Mouse (Mus musculus) heart, postnatal 0 days (tissue): ENCODE measurements around the gene Tanc1. TPM values are rescaled to one million over a fixed set of nuclear protein-coding genes. Genes with fewer than 3 reads are reported as not detected.

Source experiments
- ATAC-seq: fragments of 200-750 bp; cut with Nextera tagmentation; 2 replicates; pipeline ENCODE4 v1.8.0; 2017; ENCODE audit warnings: low read depth, moderate number of reproducible peaks, moderate library complexity; ENCODE audit not compliant: insufficient read depth
- DNase-seq: peaks from one replicate; pipeline ENCODE4 v3.0.0-alpha.2; 2016; ENCODE audit warnings: low spot score
- H3K27ac ChIP-seq: fragments of 300-500 bp; sonication (generic); 2 replicates; pipeline ENCODE4 v1.5.1; 2014; ENCODE audit warnings: low read depth, mild to moderate bottlenecking
- H3K27me3 ChIP-seq: fragments of 300-500 bp; sonication (generic); 2 replicates; pipeline ENCODE4 v1.6.1; 2014; ENCODE audit warnings: low read length, mixed read lengths; ENCODE audit not compliant: control insufficient read depth, insufficient read depth
- H3K36me3 ChIP-seq: fragments of 300-500 bp; sonication (generic); replicated peaks from 2 replicates; pipeline ENCODE4 v1.6.1; 2014; ENCODE audit warnings: low read length, mixed read lengths; ENCODE audit not compliant: control insufficient read depth, insufficient read depth
- H3K4me1 ChIP-seq: fragments of 300-500 bp; sonication (generic); 2 replicates; pipeline ENCODE4 v1.6.1; 2014; ENCODE audit warnings: antibody characterized with exemption; ENCODE audit not compliant: control insufficient read depth, insufficient read depth
- H3K4me2 ChIP-seq: fragments of 300-500 bp; sonication (generic); 2 replicates; pipeline ENCODE4 v1.6.1; 2014; ENCODE audit warnings: low read depth, mild to moderate bottlenecking, low read length, moderate library complexity
- H3K4me3 ChIP-seq: fragments of 300-500 bp; sonication (generic); 2 replicates; pipeline ENCODE4 v1.5.1; 2014; ENCODE audit warnings: low read depth, low read length
- H3K9ac ChIP-seq: fragments of 300-500 bp; sonication (generic); replicated peaks from 2 replicates; pipeline ENCODE4 v1.6.1; 2014; ENCODE audit warnings: low read depth, low read length, mixed read lengths
- H3K9me3 ChIP-seq: fragments of 300-500 bp; sonication (generic); replicated peaks from 2 replicates; pipeline ENCODE4 v1.6.1; 2016; ENCODE audit warnings: low read length; ENCODE audit not compliant: control insufficient read depth
- CTCF ChIP-seq: IDR thresholded peaks from 2 replicates; pipeline ENCODE4 v1.5.1; 2016; ENCODE audit warnings: antibody characterized with exemption, control low read depth, low read depth
- EP300 ChIP-seq: IDR thresholded peaks from 2 replicates; pipeline ENCODE4 v1.6.1; 2016; ENCODE audit warnings: antibody characterized with exemption, low read depth
- WGBS: fragments of 180-500 bp; shearing (Covaris S2); extraction: QIAGEN DNeasy Blood & Tissue Kit; methylation state at CpG from one replicate; pipeline ENCODE4 v1.1.7; 2014; 5-methylcytosine and 5-hydroxymethylcytosine counted together
- polyA plus RNA-seq: library from polyadenylated mRNA; unstranded; fragments of >200 nt; fragmentation: Nextera tagmentation; extraction: Ambion mirVana; gene quantifications from 2 replicates; pipeline ENCODE4 v1.2.1, GENCODE M21; 2015
- total RNA-seq: library from RNA; depleted of rRNA; stranded (reverse); fragments of >200 nt; gene quantifications from 2 replicates; pipeline ENCODE4 v1.2.3, GENCODE M21; 2014; ENCODE audit warnings: low replicate concordance

Gene Tanc1
- total and polyA plus RNA-seq, 2 experiments from 2014 or later, result 12.3 to 21.9 TPM

DNA sequence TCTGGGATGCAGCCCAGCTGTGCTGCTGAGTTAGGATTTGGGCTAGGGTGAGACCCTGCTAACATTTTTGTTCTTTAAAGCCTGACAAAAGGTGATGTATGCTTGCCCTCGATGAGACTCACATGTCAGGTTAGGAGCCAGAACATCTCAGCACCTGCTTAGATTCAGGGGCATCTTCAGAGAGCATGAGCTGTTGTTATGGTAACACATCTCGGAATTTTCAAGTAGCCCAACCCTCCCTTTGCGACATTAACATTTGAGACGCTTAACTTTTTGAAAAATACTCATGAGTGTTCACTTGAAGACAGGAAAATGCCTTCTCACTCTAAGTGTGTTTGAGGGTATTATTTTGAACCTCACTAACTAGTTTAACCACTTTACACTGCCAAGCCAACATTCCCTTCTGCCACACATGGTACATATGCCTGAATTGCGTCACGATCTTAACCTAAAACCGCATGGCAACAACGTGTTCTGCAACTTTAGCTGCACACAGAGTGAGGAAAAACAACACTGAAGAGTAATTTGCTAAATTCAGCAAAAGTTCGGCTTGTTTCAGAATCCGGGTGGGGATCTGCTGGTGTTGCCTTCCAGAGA, 67.7 kb downstream of the Tanc1 start:
- no peak overlapping the region for H3K4me3 ChIP-seq
- no peaks in the 10 kb centered on the region for H3K27me3 ChIP-seq
- peaks cover 13% of the 10 kb centered on the region for H3K4me1 ChIP-seq
- no peak overlapping the region for H3K27ac ChIP-seq
- H3K9ac ChIP-seq, result no peak overlapping the region
- ATAC-seq (no peak), DNase-seq (no peak)
- no peaks in the 10 kb centered on the region for H3K36me3 ChIP-seq
- 88% methylated on average over 10 of the region's 10 CpGs for WGBS
- H3K4me2 ChIP-seq, result no peak overlapping the region
- TF ChIP-seq CTCF (no peak), EP300 (no peak)
- no peaks in the 10 kb centered on the region for H3K9me3 ChIP-seq

DNA sequence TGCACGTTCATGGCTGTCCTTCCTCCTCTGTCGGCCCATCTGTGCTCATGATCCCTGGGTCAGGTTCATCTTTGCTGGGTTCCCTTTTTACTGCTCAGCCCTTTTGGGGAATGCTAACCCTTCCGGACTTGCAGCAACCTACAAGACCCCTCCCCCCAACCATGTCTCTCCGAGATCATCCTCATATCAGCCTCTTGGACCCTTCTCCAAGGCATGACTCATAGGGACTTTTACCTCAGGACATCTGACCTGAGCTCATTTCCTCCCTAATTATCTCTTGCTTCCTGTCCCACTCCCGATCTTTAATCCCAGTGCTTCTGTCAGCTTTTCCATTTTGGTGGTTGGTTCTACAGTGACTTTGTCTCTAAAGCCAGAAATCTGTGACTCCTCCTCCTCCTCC, 68.9 kb downstream of the Tanc1 start:
- Histone ChIP-seq H3K9me3 (no peaks in the 10 kb centered on the region), H3K4me2 (no peak overlapping the region), H3K27ac (peak overlapping the region; percentile 23), H3K36me3 (no peaks in the 10 kb centered on the region), H3K4me3 (no peak overlapping the region), H3K9ac (no peak overlapping the region), H3K27me3 (no peaks in the 10 kb centered on the region), H3K4me1 (peaks cover 13% of the 10 kb centered on the region)
- no peak for TF ChIP-seq CTCF
- TF ChIP-seq EP300, result no peak
- DNase-seq, result no peak
- no peak for ATAC-seq
- WGBS, result 42% methylated on average over 5 of the region's 5 CpGs

DNA sequence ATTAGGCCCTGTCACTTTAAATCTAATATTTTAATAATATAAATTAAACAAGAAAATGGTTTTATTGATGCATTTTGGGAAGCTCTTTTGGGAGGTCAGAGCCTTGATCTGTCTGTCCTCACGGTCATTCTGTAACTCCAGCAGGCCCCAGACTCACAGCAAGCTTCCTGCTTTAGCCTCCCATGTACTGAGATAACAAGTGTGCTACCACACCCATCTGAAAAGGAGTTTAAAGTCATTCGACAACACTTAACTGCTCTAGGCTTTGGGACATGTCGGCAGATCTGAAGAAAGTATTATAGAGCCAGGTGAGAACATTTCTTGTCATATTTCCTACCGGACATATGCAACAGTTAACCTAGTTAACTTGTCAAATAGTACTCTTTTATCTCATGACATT, 69.3 kb downstream of the Tanc1 start:
- peaks cover 13% of the 10 kb centered on the region for H3K4me1 ChIP-seq
- DNase-seq, result no peak
- no peaks in the 10 kb centered on the region for H3K27me3 ChIP-seq
- H3K4me3 ChIP-seq, result no peak overlapping the region
- H3K27ac ChIP-seq, result peak overlapping the region; percentile 3; the same call in 1 of the 2 replicates
- ATAC-seq, result no peak
- 54% methylated on average over 4 of the region's 4 CpGs for WGBS
- no peak overlapping the region for H3K9ac ChIP-seq
- TF ChIP-seq EP300 (no peak), CTCF (no peak)
- H3K4me2 ChIP-seq, result no peak overlapping the region
- H3K9me3 ChIP-seq, result no peaks in the 10 kb centered on the region
- no peaks in the 10 kb centered on the region for H3K36me3 ChIP-seq

DNA sequence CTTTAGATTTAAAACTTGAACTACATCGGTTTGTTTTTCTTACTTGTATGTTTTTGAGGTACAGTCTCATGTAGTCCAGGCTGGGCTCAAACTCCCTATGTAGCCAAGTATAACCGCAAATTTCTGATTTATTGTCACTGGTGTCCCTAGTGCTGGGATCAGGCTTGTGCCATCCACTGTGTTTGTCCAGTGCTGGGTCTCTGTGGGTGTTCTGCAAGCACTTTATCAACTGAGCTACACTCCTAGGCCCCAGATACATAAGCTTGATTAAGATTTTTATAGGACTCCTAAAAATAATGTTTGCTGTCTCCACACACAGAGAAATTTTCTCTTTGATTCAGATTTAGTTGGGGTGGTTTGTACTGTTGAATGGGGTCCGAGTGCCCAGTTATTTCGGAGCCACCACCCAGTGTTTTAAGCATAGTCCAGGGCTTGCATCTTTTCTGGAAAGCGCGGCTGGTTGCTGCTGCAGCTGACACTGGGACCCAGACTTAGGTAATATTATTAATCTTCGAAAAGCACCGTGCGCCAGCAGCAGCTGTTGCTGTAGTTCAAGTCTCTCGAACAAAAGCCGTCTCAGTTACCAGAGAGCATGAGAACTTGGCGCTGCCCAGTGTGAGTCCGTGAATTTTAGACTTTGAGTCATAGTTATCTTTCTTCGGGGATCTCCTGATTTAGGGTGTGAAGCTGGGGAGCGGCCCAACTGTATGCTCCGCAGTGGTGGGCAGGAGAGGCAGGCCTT, 73.2 kb downstream of the Tanc1 start:
- Histone ChIP-seq H3K4me1 (peaks cover 8% of the 10 kb centered on the region), H3K9ac (no peak overlapping the region), H3K9me3 (no peaks in the 10 kb centered on the region), H3K27me3 (no peaks in the 10 kb centered on the region), H3K27ac (no peak overlapping the region), H3K36me3 (no peaks in the 10 kb centered on the region), H3K4me3 (no peak overlapping the region), H3K4me2 (no peak overlapping the region)
- DNase-seq (no peak), ATAC-seq (no peak)
- TF ChIP-seq EP300, result no peak
- TF ChIP-seq CTCF, result no peak
- 76% methylated on average over 16 of the region's 16 CpGs for WGBS

DNA sequence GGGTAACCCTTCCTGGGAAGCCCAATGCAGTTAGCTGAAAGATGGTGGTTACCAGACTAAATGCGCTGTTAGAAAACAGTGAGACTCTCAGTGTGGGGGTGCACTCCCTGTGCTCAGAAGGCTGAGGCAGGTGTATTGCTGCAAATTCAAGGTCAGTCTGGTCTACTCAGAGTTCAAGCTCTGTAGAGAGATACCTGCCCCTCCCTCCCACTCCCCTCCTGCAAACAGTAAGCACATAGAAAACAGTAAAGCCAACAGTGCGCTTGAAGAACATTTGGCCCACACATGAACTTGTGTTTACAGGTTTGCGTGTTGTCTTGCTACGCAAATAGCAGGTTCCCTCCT, 73.7 kb downstream of the Tanc1 start:
- H3K9ac ChIP-seq, result no peak overlapping the region
- H3K9me3 ChIP-seq, result no peaks in the 10 kb centered on the region
- H3K27ac ChIP-seq, result no peak overlapping the region
- H3K4me3 ChIP-seq, result no peak overlapping the region
- H3K27me3 ChIP-seq, result no peaks in the 10 kb centered on the region
- DNase-seq (no peak), ATAC-seq (no peak)
- no peak overlapping the region for H3K4me2 ChIP-seq
- H3K4me1 ChIP-seq, result peaks cover 4% of the 10 kb centered on the region
- no peaks in the 10 kb centered on the region for H3K36me3 ChIP-seq
- TF ChIP-seq EP300, result no peak
- WGBS, result 96% methylated on average over 4 of the region's 4 CpGs
